Mouse (Mus musculus) liver, postnatal 0 days (tissue): ENCODE results near the gene Stx16. TPM values are rescaled to one million over a fixed set of nuclear protein-coding genes. Genes with fewer than 3 reads are reported as not detected.

Source experiments
- ATAC-seq: fragments of 200-750 bp; cut with Nextera tagmentation; 2 replicates; pipeline ENCODE4 v1.8.0; 2017; ENCODE audit warnings: mild to moderate bottlenecking, moderate library complexity
- DNase-seq: peaks from one replicate; pipeline ENCODE4 v3.0.0-alpha.2; 2016
- H3K27ac ChIP-seq: fragments of 300-500 bp; sonication (generic); 2 replicates; pipeline ENCODE4 v1.5.1; 2014; ENCODE audit warnings: antibody characterized with exemption, moderate library complexity, mild to moderate bottlenecking, low read depth
- H3K27me3 ChIP-seq: fragments of 300-500 bp; sonication (generic); 2 replicates; pipeline ENCODE4 v1.6.1; 2014; ENCODE audit warnings: low read length, control low read depth, mixed read lengths; ENCODE audit not compliant: insufficient read depth
- H3K36me3 ChIP-seq: fragments of 300-500 bp; sonication (generic); replicated peaks from 2 replicates; pipeline ENCODE4 v1.6.1; 2014; ENCODE audit warnings: mild to moderate bottlenecking, control low read depth, low read length, moderate library complexity, mixed read lengths; ENCODE audit not compliant: insufficient read depth
- H3K4me1 ChIP-seq: fragments of 300-500 bp; sonication (generic); 2 replicates; pipeline ENCODE4 v1.6.1; 2014; ENCODE audit warnings: antibody characterized with exemption, mild to moderate bottlenecking, control low read depth; ENCODE audit not compliant: insufficient read depth
- H3K4me2 ChIP-seq: fragments of 300-500 bp; sonication (generic); 2 replicates; pipeline ENCODE4 v1.6.1; 2014; ENCODE audit warnings: low read depth, mild to moderate bottlenecking, low read length, moderate library complexity, mixed read lengths
- H3K4me3 ChIP-seq: fragments of 300-500 bp; sonication (generic); 2 replicates; pipeline ENCODE4 v1.5.1; 2014; ENCODE audit warnings: low read depth, low read length
- H3K9ac ChIP-seq: fragments of 300-500 bp; sonication (generic); replicated peaks from 2 replicates; pipeline ENCODE4 v1.6.1; 2014; ENCODE audit warnings: mild to moderate bottlenecking, moderate library complexity
- H3K9me3 ChIP-seq: fragments of 300-500 bp; sonication (generic); 2 replicates; pipeline ENCODE4 v1.6.1; 2016; ENCODE audit warnings: mild to moderate bottlenecking, control low read depth, low read length, mixed read lengths
- CTCF ChIP-seq: sonication (generic); IDR thresholded peaks from 2 replicates; pipeline ENCODE4 v1.5.1; 2016; ENCODE audit warnings: antibody characterized with exemption, low read depth
- EP300 ChIP-seq: IDR thresholded peaks from 2 replicates; pipeline ENCODE4 v1.6.1; 2016; ENCODE audit warnings: antibody characterized with exemption, low read depth, mild to moderate bottlenecking
- WGBS: fragments of 180-500 bp; shearing (Covaris S2); extraction: QIAGEN DNeasy Blood & Tissue Kit; methylation state at CpG from one replicate; pipeline ENCODE4 v1.1.7; 2014; ENCODE audit not compliant: insufficient replicate concordance; 5-methylcytosine and 5-hydroxymethylcytosine counted together
- polyA plus RNA-seq: library from polyadenylated mRNA; unstranded; fragments of >200 nt; fragmentation: Nextera tagmentation; extraction: Ambion mirVana; gene quantifications from 2 replicates; pipeline ENCODE4 v1.2.1, GENCODE M21; 2015

Gene Stx16
- polyA plus RNA-seq: 2.4 and 2.9 TPM in 2 replicates

- Histone ChIP-seq H3K4me1 (peaks cover 12% of the 10 kb centered on the region), H3K36me3 (no peaks in the 10 kb centered on the region), H3K9ac (peak within 1 kb of the TSS; percentile 82), H3K4me3 (peak within 1 kb of the TSS; percentile 93), H3K27ac (peak within 1 kb of the TSS; percentile 83), H3K4me2 (peak within 1 kb of the TSS; percentile 99), H3K9me3 (no peaks in the 10 kb centered on the region), H3K27me3 (no peaks in the 10 kb centered on the region)
- peak; percentile 91 for DNase-seq
- WGBS: 2% methylated on average over 32 of the region's 32 CpGs
- peak; percentile 74 for TF ChIP-seq EP300
- TF ChIP-seq CTCF: peak; percentile 40
- peak; percentile 95 for ATAC-seq
Observed at GRCm38 (mm10) chr2:174075673-174076432, at the start of gene Stx16. Stx16 (plus strand) TSS chr2:174076308.

- ATAC-seq (no peak), DNase-seq (no peak)
- no peaks in the 10 kb centered on the region for H3K4me1 ChIP-seq
- WGBS: 68% methylated on average over 4 of the region's 4 CpGs
- H3K4me3 ChIP-seq: no peak overlapping the region
- no peak for TF ChIP-seq CTCF
- TF ChIP-seq EP300: no peak
- H3K9ac ChIP-seq: no peak overlapping the region
- H3K9me3 ChIP-seq: no peaks in the 10 kb centered on the region
- H3K36me3 ChIP-seq: no peaks in the 10 kb centered on the region
- H3K27ac ChIP-seq: no peak overlapping the region
- H3K4me2 ChIP-seq: no peak overlapping the region
- no peaks in the 10 kb centered on the region for H3K27me3 ChIP-seq
Observed at GRCm38 (mm10) chr2:174026406-174026805, 49.7 kb upstream of the Stx16 start.

- no peak for ATAC-seq
- DNase-seq: peak; percentile 5
- WGBS: 86% methylated on average over 9 of the region's 9 CpGs
- no peak overlapping the region for H3K27ac ChIP-seq
- H3K36me3 ChIP-seq: no peaks in the 10 kb centered on the region
- H3K4me3 ChIP-seq: no peak overlapping the region
- H3K9me3 ChIP-seq: no peaks in the 10 kb centered on the region
- no peak overlapping the region for H3K4me2 ChIP-seq
- no peaks in the 10 kb centered on the region for H3K4me1 ChIP-seq
- H3K9ac ChIP-seq: no peak overlapping the region
- H3K27me3 ChIP-seq: no peaks in the 10 kb centered on the region
- no peak for TF ChIP-seq CTCF
- TF ChIP-seq EP300: no peak
Observed at GRCm38 (mm10) chr2:174033257-174033800, 42.8 kb upstream of the Stx16 start.

- TF ChIP-seq CTCF: no peak
- TF ChIP-seq EP300: no peak
- Histone ChIP-seq H3K36me3 (no peaks in the 10 kb centered on the region), H3K27me3 (no peaks in the 10 kb centered on the region), H3K4me2 (no peak overlapping the region), H3K9ac (no peak overlapping the region), H3K27ac (no peak overlapping the region), H3K9me3 (no peaks in the 10 kb centered on the region), H3K4me1 (no peaks in the 10 kb centered on the region), H3K4me3 (no peak overlapping the region)
- WGBS: 86% methylated on average over 2 of the region's 2 CpGs
- DNase-seq (no peak), ATAC-seq (no peak)
Observed at GRCm38 (mm10) chr2:174047656-174048055, 28.5 kb upstream of the Stx16 start.

GRCm38 (mm10) chr2:174049481-174050338 is 26.4 kb upstream of the Stx16 start:
- Histone ChIP-seq H3K27ac (no peak overlapping the region), H3K27me3 (no peaks in the 10 kb centered on the region), H3K4me2 (no peak overlapping the region), H3K9ac (no peak overlapping the region), H3K9me3 (no peaks in the 10 kb centered on the region), H3K36me3 (no peaks in the 10 kb centered on the region), H3K4me1 (no peaks in the 10 kb centered on the region), H3K4me3 (no peak overlapping the region)
- TF ChIP-seq EP300 (no peak), CTCF (no peak)
- DNase-seq: no peak
- 20% methylated on average over 4 of the region's 4 CpGs for WGBS
- ATAC-seq: no peak

- no peak for ATAC-seq
- DNase-seq: no peak
Observed at GRCm38 (mm10) chr2:174050339-174050685, 25.8 kb upstream of the Stx16 start.

More at GRCm38 (mm10) chr2:174050339-174050685, 25.8 kb upstream of the Stx16 start:
- Histone ChIP-seq H3K9ac (no peak overlapping the region), H3K27ac (no peak overlapping the region), H3K36me3 (no peaks in the 10 kb centered on the region), H3K27me3 (no peaks in the 10 kb centered on the region), H3K4me2 (no peak overlapping the region), H3K4me1 (no peaks in the 10 kb centered on the region), H3K9me3 (no peaks in the 10 kb centered on the region), H3K4me3 (no peak overlapping the region)
- 14% methylated on average over 3 of the region's 3 CpGs for WGBS
- TF ChIP-seq CTCF (no peak), EP300 (no peak)
